Mouse (Mus musculus): ENCODE data around the gene Satb1.

DNA sequence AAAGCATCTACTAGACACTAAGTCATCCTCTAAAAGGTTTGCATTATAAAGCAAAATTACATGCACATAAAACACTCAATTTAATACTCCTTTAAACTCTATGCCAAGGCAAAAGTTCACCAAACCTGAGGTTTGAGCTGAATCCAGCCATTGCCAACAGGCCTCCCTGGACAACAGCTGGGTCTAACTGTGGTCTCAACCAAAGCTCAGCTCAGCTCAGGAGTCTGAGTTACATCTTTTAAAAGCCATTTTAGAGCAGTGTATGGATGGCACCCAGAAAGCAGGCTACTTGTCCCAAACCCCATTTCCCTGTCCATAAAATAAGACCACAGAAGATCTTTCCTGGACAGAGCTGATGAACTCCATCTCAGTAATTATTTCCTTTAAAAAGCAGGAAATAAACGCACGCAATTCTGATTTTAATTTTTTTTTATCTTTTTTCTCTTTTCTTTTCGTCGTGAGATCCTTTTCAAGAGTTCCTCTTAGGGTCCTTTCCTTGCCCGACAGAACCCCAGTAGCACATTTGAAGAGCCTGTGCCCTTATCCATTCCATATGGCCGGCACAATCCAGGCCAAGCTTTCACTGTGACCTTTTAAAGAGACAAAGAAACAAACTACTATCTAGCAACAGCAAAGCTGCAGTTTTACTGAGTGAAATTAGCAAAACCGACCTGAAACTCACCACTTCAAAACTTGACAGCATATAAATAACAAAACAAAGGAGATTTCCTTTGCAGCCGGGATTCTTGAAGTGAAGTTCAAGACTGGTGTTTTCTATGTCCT lies 21.8 kb downstream of the Satb1 start:
- TF ChIP-seq ETS1 (conservative IDR thresholded peaks at IDR 0.05; ENCODE audit: low read depth, low read length) (no peak), CTCF (conservative IDR thresholded peaks at IDR 0.05 in 1 of 2, IDR thresholded peaks at IDR 0.05 in 1 of 2; ENCODE audit: low read depth in 2 of 2, low read length in 2 of 2) (no peak), ZKSCAN1 (IDR thresholded peaks at IDR 0.05; ENCODE audit: borderline replicate concordance, low read depth, low read length) (no peak), E2F4 (IDR thresholded peaks at IDR 0.05; ENCODE audit: insufficient replicate concordance, low read depth, low read length) (no peak), POLR2AphosphoS2 (IDR thresholded peaks at IDR 0.05; ENCODE audit: low read depth, low read length) (no peak), HCFC1 (IDR thresholded peaks at IDR 0.05; ENCODE audit: low read depth, low read length) (no peak), USF2 (conservative IDR thresholded peaks at IDR 0.05; ENCODE audit: low read depth, low read length) (no peak), MXI1 (IDR thresholded peaks at IDR 0.05; ENCODE audit: low read depth, low read length) (no peak), KAT2A (IDR thresholded peaks at IDR 0.05; ENCODE audit: insufficient replicate concordance, low read length) (no peak), ZNF384 (IDR thresholded peaks at IDR 0.05; ENCODE audit: low read depth, low read length) (no peak), POLR2A (IDR thresholded peaks at IDR 0.05; ENCODE audit: low read depth, low read length) (no peak), IRF4 (IDR thresholded peaks at IDR 0.05; ENCODE audit: low read depth, low read length) (no peak)

Data from CH12.LX (cell line).